8 mouse cellular contexts compared by ENCODE assay signal in the genomic region with DNA sequence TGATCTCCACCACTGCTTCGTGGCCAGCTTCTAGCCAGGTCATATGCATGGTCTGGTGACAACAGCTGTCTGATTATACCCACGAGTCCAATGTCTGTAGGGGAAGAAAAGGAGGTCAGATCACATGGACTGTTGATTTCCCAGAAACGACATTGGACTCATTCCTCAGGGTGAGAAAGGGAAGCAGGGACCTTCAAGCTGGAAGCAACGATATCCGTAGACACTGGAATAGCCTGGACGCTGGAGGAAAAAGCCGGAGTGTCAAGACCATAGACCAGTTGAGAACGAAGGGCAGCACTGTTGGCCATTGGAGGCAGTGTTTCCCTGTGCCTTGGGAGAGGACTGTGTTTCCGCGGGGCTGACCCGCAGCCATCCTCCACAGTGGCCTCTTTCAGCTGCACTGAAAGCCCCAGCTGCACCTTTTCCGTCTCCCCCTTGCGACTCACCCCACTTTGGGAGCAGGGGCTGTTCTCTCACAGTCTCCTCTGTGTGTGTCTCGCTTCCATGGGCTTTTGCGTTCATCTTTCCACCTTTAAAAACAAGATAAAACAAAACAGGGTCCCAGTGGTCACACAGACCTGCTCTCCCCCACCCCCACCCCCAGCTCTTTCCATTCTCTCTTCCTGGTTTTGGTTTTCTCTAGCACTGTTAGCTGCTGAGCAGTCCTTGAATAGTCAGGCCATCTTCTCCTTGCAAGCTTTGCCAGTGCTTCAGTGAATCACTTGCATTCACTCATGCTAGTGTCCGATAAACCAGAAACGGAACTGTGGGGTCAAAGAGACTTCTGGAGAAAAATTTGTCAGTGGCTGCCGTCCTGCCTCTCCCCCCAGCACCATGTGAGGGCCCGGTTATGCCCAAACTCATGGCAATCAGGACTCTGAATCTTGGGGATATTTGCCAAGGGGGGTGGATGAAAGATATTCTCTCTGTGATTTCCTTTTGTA. TPM values are rescaled to one million over a fixed set of nuclear protein-coding genes. Genes with fewer than 3 reads are reported as not detected.
DNase-seq lines count a peak whose midpoint lies in the region; ATAC-seq and TF ChIP-seq lines count a peak whose summit lies in the region.

No protein-coding gene starts in this region.

- 0 out of 2 replicates have a peak overlapping the region, but pooled peaks have one; percentile 39 for H3K27ac ChIP-seq in embryonic facial prominence, embryonic 14.5 days (replicated peaks; ENCODE audit: low read depth, low read length)
- peak overlapping the region; percentile 2 for H3K27ac ChIP-seq in hindbrain, embryonic 11.5 days (ENCODE audit: low read depth, low read length)
- H3K27ac ChIP-seq in liver, postnatal 0 days (ENCODE audit: low read depth): peak overlapping the region; percentile 91
- H3K27ac ChIP-seq in stomach, embryonic 16.5 days (ENCODE audit: low read length): peak overlapping the region; percentile 72

- no peak overlapping the region for H3K4me3 ChIP-seq in embryonic facial prominence, embryonic 14.5 days (ENCODE audit: low read depth, low read length)
- H3K4me3 ChIP-seq in hindbrain, embryonic 11.5 days (ENCODE audit: low read depth, low read length): no peak overlapping the region
- H3K4me3 ChIP-seq in liver, postnatal 0 days (ENCODE audit: low read depth, low read length): no peak overlapping the region
- H3K4me3 ChIP-seq in stomach, embryonic 16.5 days (replicated peaks; ENCODE audit: low read length): no peak overlapping the region

- H3K4me2 ChIP-seq in embryonic facial prominence, embryonic 14.5 days (ENCODE audit: low read depth, low read length): no peak overlapping the region
- no peak overlapping the region for H3K4me2 ChIP-seq in hindbrain, embryonic 11.5 days (replicated peaks; ENCODE audit: low read depth, low read length)
- no peak overlapping the region for H3K4me2 ChIP-seq in liver, postnatal 0 days (ENCODE audit: low read depth, low read length)
- H3K4me2 ChIP-seq in stomach, embryonic 16.5 days (ENCODE audit: low read depth, low read length): no peak overlapping the region

- peaks cover 52% of the 10 kb centered on the region for H3K4me1 ChIP-seq in embryonic facial prominence, embryonic 14.5 days (ENCODE audit: control insufficient read depth, insufficient read depth, low read length)
- H3K4me1 ChIP-seq in hindbrain, embryonic 11.5 days (replicated peaks; ENCODE audit: control insufficient read depth, insufficient read depth, low read length): peaks cover 8% of the 10 kb centered on the region
- peaks cover 66% of the 10 kb centered on the region for H3K4me1 ChIP-seq in liver, postnatal 0 days (ENCODE audit: insufficient read depth)
- H3K4me1 ChIP-seq in stomach, embryonic 16.5 days (ENCODE audit: control insufficient read depth, insufficient read depth, low read length): peaks cover 51% of the 10 kb centered on the region

- no peaks in the 10 kb centered on the region for H3K9me3 ChIP-seq in embryonic facial prominence, embryonic 14.5 days (ENCODE audit: control insufficient read depth, low read length)
- no peaks in the 10 kb centered on the region for H3K9me3 ChIP-seq in hindbrain, embryonic 11.5 days (ENCODE audit: control insufficient read depth, low read length)
- no peaks in the 10 kb centered on the region for H3K9me3 ChIP-seq in liver, postnatal 0 days (ENCODE audit: low read length)
- H3K9me3 ChIP-seq in stomach, embryonic 16.5 days (replicated peaks; ENCODE audit: control insufficient read depth, low read length): no peaks in the 10 kb centered on the region

- no peak overlapping the region for H3K9ac ChIP-seq in embryonic facial prominence, embryonic 14.5 days (ENCODE audit: low read depth, low read length)
- H3K9ac ChIP-seq in hindbrain, embryonic 11.5 days (ENCODE audit: low read depth, low read length): no peak overlapping the region
- H3K9ac ChIP-seq in liver, postnatal 0 days (replicated peaks): peak overlapping the region; percentile 5
- peak overlapping the region; percentile 16; the same call in 1 of the 2 replicates for H3K9ac ChIP-seq in stomach, embryonic 16.5 days (ENCODE audit: low read length)

- TF ChIP-seq CTCF in liver, postnatal 0 days (IDR thresholded peaks at IDR 0.05; ENCODE audit: low read depth): peak; percentile 23

- no peaks in the 10 kb centered on the region for H3K27me3 ChIP-seq in embryonic facial prominence, embryonic 14.5 days (replicated peaks; ENCODE audit: control insufficient read depth, insufficient read depth, low read length)
- H3K27me3 ChIP-seq in hindbrain, embryonic 11.5 days (ENCODE audit: control insufficient read depth, insufficient read depth, low read length): no peaks in the 10 kb centered on the region
- no peaks in the 10 kb centered on the region for H3K27me3 ChIP-seq in liver, postnatal 0 days (ENCODE audit: insufficient read depth, low read length)
- no peaks in the 10 kb centered on the region for H3K27me3 ChIP-seq in stomach, embryonic 16.5 days (ENCODE audit: control insufficient read depth, insufficient read depth, low read length)

- DNase-seq in gastrocnemius, postnatal 10 days: peak; percentile 29
- no peak for DNase-seq in gastrocnemius, postnatal 25 days
- no peak for DNase-seq in embryonic facial prominence, embryonic 14.5 days (ENCODE audit: low spot score)
- DNase-seq in hindbrain, embryonic 11.5 days (ENCODE audit: low spot score): no peak
- no peak for DNase-seq in liver, postnatal 0 days
- DNase-seq in layer of hippocampus, postnatal 36 days: no peak
- no peak for DNase-seq in urinary bladder, adult 18-20 months (ENCODE audit: low spot score in 2 of 2)

- H3K36me3 ChIP-seq in embryonic facial prominence, embryonic 14.5 days (ENCODE audit: control insufficient read depth, insufficient read depth, low read length): no peaks in the 10 kb centered on the region
- H3K36me3 ChIP-seq in hindbrain, embryonic 11.5 days (ENCODE audit: control insufficient read depth, insufficient read depth, low read length): no peaks in the 10 kb centered on the region
- H3K36me3 ChIP-seq in liver, postnatal 0 days (replicated peaks; ENCODE audit: insufficient read depth, low read length): peaks cover 10% of the 10 kb centered on the region; the same call in 1 of the 2 replicates
- H3K36me3 ChIP-seq in stomach, embryonic 16.5 days (ENCODE audit: control insufficient read depth, insufficient read depth, low read length): no peaks in the 10 kb centered on the region

- no peak; the same call in 1 of the 2 replicates for ATAC-seq in embryonic facial prominence, embryonic 14.5 days (ENCODE audit: low read depth)
- ATAC-seq in hindbrain, embryonic 11.5 days (ENCODE audit: low FRiP score): 0 out of 2 replicates have a peak, but pooled peaks have one; percentile 41
- ATAC-seq in liver, postnatal 0 days: peak; percentile 3
- ATAC-seq in stomach, embryonic 16.5 days (ENCODE audit: insufficient read depth, low FRiP score): no peak; the same call in 1 of the 2 replicates

- TF ChIP-seq EP300 in liver, postnatal 0 days (IDR thresholded peaks at IDR 0.05; ENCODE audit: low read depth): no peak

- WGBS in embryonic facial prominence, embryonic 14.5 days: 56% methylated on average over 15 of the region's 19 CpGs
- 60% methylated on average over 19 of the region's 19 CpGs for WGBS in hindbrain, embryonic 11.5 days
- WGBS in liver, postnatal 0 days (ENCODE audit: insufficient replicate concordance): 56% methylated on average over 19 of the region's 19 CpGs
- WGBS in stomach, embryonic 16.5 days: 39% methylated on average over 19 of the region's 19 CpGs

RNA-seq across cellular contexts. Expression of a gene that starts 36.5 kb away (rescaled TPM):
- 10 to 100 TPM; 14.4 to 18.6 TPM for total RNA-seq in gastrocnemius, postnatal 10 days (2021)
- total RNA-seq in gastrocnemius, postnatal 25 days (2021): 1 to 10 TPM; 6.1 to 7.1 TPM
- 14.2 and 14.5 TPM in 2 replicates for polyA plus RNA-seq in embryonic facial prominence, embryonic 14.5 days (2014; fragmentation: Nextera tagmentation; extraction: Ambion mirVana)
- 12.1 and 12.2 TPM in 2 replicates for polyA plus RNA-seq in hindbrain, embryonic 11.5 days (2014; fragmentation: Nextera tagmentation; extraction: Ambion mirVana)
- polyA plus RNA-seq in liver, postnatal 0 days (2015; fragmentation: Nextera tagmentation; extraction: Ambion mirVana): 38.2 and 49.3 TPM in 2 replicates
- polyA plus RNA-seq in stomach, embryonic 16.5 days (2015; fragmentation: Nextera tagmentation; extraction: Ambion mirVana): 13.8 and 15.7 TPM in 2 replicates
- total RNA-seq in layer of hippocampus, postnatal 36 days (2021): 10 to 100 TPM; 67.6 to 67.7 TPM

Comparison
In these comparisons a context has a peak if more than half of its experiments do, and no peak if none do; other contexts are left out.
1. ATAC-seq: peak in hindbrain, embryonic 11.5 days (single experiment) and liver, postnatal 0 days (single experiment); none in embryonic facial prominence, embryonic 14.5 days (single experiment) and stomach, embryonic 16.5 days (single experiment).
2. H3K27ac ChIP-seq: peak in every context shown above with its lines; median percentile 91 in liver, postnatal 0 days; 72 in stomach, embryonic 16.5 days; 39 in embryonic facial prominence, embryonic 14.5 days; 2 in hindbrain, embryonic 11.5 days.
3. H3K9ac ChIP-seq: peak in liver, postnatal 0 days (single experiment) and stomach, embryonic 16.5 days (single experiment); none in embryonic facial prominence, embryonic 14.5 days (single experiment) and hindbrain, embryonic 11.5 days (single experiment).